Mouse (Mus musculus): ENCODE measurements around the gene Ptpru. TPM values are rescaled to one million over a fixed set of nuclear protein-coding genes. Genes with fewer than 3 reads are reported as not detected.

Gene Ptpru
- total and polyA plus RNA-seq, 3 experiments: 0.38 TPM; not detected in 2

DNA sequence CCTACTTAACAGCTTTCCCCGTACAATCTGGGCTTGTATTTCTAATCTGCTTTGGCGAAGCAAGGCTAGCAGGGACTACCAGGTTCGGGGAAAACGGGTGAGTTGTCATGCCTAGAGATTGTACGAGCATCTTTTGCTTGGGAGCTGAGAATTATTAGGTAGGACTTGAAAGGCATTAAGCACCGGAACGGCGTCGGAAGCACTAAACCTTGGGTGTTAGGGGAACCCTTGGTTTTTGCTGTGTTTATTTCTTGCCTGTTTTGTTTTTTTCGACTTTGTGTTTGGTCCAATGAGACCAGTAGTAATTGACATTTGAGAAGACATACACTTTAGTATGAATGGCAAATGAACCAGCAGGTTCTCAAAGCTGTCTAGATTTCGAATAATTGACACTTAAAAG, 36.5 kb upstream of the Ptpru start:
- no peaks in the 10 kb centered on the region for H3K9me3 ChIP-seq (replicated peaks; ENCODE audit: low read length)
- peak overlapping the region; percentile 78 to 89 (median 84) for H3K4me3 ChIP-seq (replicated peaks in 1 of 3; ENCODE audit: low read depth in 2 of 3, low read length in 2 of 3, poor library complexity in 1 of 3)
- peak overlapping the region; percentile 99 for H3K9ac ChIP-seq (ENCODE audit: insufficient read depth, low read depth)
- peak overlapping the region; percentile 86 for H3K27ac ChIP-seq (ENCODE audit: insufficient read depth, low read depth)
- H3K4me1 ChIP-seq (ENCODE audit: control insufficient read depth in 1 of 2, insufficient read depth in 2 of 2): peaks cover 9 to 43% of the 10 kb centered on the region in 2 experiments
- peaks cover 1 to 32% of the 10 kb centered on the region in 2 experiments for H3K36me3 ChIP-seq (replicated peaks in 1 of 2; ENCODE audit: control insufficient read depth in 1 of 2, insufficient read depth in 1 of 2, low read length in 1 of 2)
- H3K4me2 ChIP-seq (ENCODE audit: insufficient read depth, low read depth, poor library complexity, severe bottlenecking): peak overlapping the region; percentile 93
- in situ Hi-C loops (cut with MboI; ENCODE audit: low pct_ligation_motif_present, low pct_unique_long_range_greater_than_20kb, low sequenced_read_pairs): no loop called here
- no peak for DNase-seq (ENCODE audit: extremely low read depth)
- H3K27me3 ChIP-seq (replicated peaks): no peaks in the 10 kb centered on the region
- dilution Hi-C loops (cut with MboI; ENCODE audit: extremely low pct_ligation_motif_present, extremely low pct_unique_long_range_greater_than_20kb, low sequenced_read_pairs): no loop called here
- peaks cover 52% of the 10 kb centered on the region for H3K79me2 ChIP-seq (replicated peaks; ENCODE audit: control insufficient read depth, extremely low read depth, insufficient read depth, poor library complexity, severe bottlenecking)
- TF ChIP-seq KAT2A (IDR thresholded peaks at IDR 0.05; ENCODE audit: insufficient replicate concordance, low read length) (no peak), JUND (conservative IDR thresholded peaks at IDR 0.05; ENCODE audit: low read depth, low read length) (no peak), GABPA (IDR thresholded peaks at IDR 0.05; ENCODE audit: insufficient replicate concordance, low read depth, low read length) (no peak), MAZ (IDR thresholded peaks at IDR 0.05; ENCODE audit: low read depth, low read length) (peak; percentile 55; the same call in 1 of the 2 replicates)

DNA sequence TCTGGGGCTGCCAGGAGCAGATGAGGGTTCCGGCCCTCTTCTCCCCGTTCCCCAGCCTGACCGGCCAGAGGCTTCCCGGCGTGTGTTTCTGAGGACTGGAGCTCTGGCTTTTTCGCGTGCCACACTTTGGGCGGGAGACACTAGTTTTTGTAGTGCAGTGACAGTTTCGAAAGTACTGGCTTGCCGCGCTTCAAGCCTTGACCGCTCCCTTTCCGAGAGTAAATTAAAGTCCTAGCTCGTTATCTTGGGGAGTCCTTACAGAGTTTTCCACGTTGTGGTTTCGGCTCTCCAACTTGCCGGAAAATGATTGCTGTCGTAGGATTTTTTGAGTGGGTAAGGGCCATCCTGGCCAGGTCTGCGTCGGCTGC, 36.1 kb upstream of the Ptpru start:
- Histone ChIP-seq H3K27me3 (replicated peaks) (no peaks in the 10 kb centered on the region), H3K4me3 (replicated peaks in 1 of 3; ENCODE audit: low read depth in 2 of 3, low read length in 2 of 3, poor library complexity in 1 of 3) (peak overlapping the region; percentile 78 to 89 (median 84)), H3K36me3 (replicated peaks in 1 of 2; ENCODE audit: control insufficient read depth in 1 of 2, insufficient read depth in 1 of 2, low read length in 1 of 2) (peaks cover 2 to 35% of the 10 kb centered on the region in 2 experiments), H3K9ac (ENCODE audit: insufficient read depth, low read depth) (peak overlapping the region; percentile 99), H3K27ac (ENCODE audit: insufficient read depth, low read depth) (peak overlapping the region; percentile 86), H3K4me2 (ENCODE audit: insufficient read depth, low read depth, poor library complexity, severe bottlenecking) (peak overlapping the region; percentile 93), H3K79me2 (replicated peaks; ENCODE audit: control insufficient read depth, extremely low read depth, insufficient read depth, poor library complexity, severe bottlenecking) (peaks cover 48% of the 10 kb centered on the region), H3K9me3 (replicated peaks; ENCODE audit: low read length) (no peaks in the 10 kb centered on the region), H3K4me1 (ENCODE audit: control insufficient read depth in 1 of 2, insufficient read depth in 2 of 2) (peaks cover 6 to 39% of the 10 kb centered on the region in 2 experiments)
- in situ Hi-C loops (cut with MboI; ENCODE audit: low pct_ligation_motif_present, low pct_unique_long_range_greater_than_20kb, low sequenced_read_pairs) (no loop called here), dilution Hi-C loops (cut with MboI; ENCODE audit: extremely low pct_ligation_motif_present, extremely low pct_unique_long_range_greater_than_20kb, low sequenced_read_pairs) (no loop called here)
- TF ChIP-seq SMC3 (IDR thresholded peaks at IDR 0.05; ENCODE audit: low read depth, low read length) (no peak), CHD2 (IDR thresholded peaks at IDR 0.05; ENCODE audit: low read length) (no peak), ETS1 (conservative IDR thresholded peaks at IDR 0.05; ENCODE audit: low read depth, low read length) (no peak), E2F4 (IDR thresholded peaks at IDR 0.05; ENCODE audit: insufficient replicate concordance, low read depth, low read length) (0 out of 2 replicates have a peak, but pooled peaks have one; percentile 69), NELFE (IDR thresholded peaks at IDR 0.05; ENCODE audit: low read depth, low read length) (no peak), EP300 (IDR thresholded peaks at IDR 0.05; ENCODE audit: low read length) (no peak), KAT2A (IDR thresholded peaks at IDR 0.05; ENCODE audit: insufficient replicate concordance, low read length) (no peak), TBP (conservative IDR thresholded peaks at IDR 0.05; ENCODE audit: low read depth, low read length) (0 out of 2 replicates have a peak, but pooled peaks have one; percentile 10), SIN3A (IDR thresholded peaks at IDR 0.05; ENCODE audit: low read length) (peak; percentile 48; the same call in 1 of the 2 replicates), UBTF (IDR thresholded peaks at IDR 0.05; ENCODE audit: low read depth, low read length) (peak; percentile 6; the same call in 1 of the 2 replicates), JUN (IDR thresholded peaks at IDR 0.05; ENCODE audit: insufficient read depth, low read depth, low read length) (no peak), IRF4 (IDR thresholded peaks at IDR 0.05; ENCODE audit: low read depth, low read length) (peak; percentile 40), RAD21 (IDR thresholded peaks at IDR 0.05; ENCODE audit: low read depth, low read length) (no peak), MEF2A (IDR thresholded peaks at IDR 0.05; ENCODE audit: borderline replicate concordance, low read depth, low read length) (no peak)
- no peak for DNase-seq (ENCODE audit: extremely low read depth)
